Mouse (Mus musculus): ENCODE measurements at regions not wholly inside any gene's neighbourhood (a gene's known extent, or its start where the extent isn't known, plus 50 kb on each side); places are given as distances from the start of the nearest gene placed in this dataset.
A peak's percentile ranks its signal among the peaks of the same experiment; 100 is the strongest.

DNA sequence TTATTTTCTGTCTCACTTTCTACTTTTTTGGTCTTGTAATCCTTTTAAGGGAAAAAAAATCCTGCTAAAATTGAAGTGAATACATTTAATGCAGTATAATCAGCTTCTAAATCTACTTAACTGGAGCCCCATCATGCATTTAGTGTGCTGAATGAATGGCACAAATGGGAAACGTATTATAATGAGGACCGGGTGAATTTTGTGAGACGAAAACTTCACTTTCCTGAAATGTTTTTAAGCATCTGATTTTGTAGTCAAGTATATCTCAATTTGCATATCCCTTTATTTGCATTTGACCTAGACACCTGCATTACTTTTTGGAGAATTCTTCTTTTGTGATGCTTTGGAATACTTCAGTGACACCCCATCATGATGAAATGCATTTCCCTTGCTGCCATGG is 889.1 kb downstream of the Epha4 start:
- peaks cover 6% of the 10 kb centered on the region; the same call in 1 of the 2 replicates for H3K4me1 ChIP-seq
- no peak overlapping the region for H3K4me3 ChIP-seq
- no peaks in the 10 kb centered on the region for H3K27me3 ChIP-seq (ENCODE audit: insufficient read depth, poor library complexity, severe bottlenecking)
- WGBS = 88% methylated on average over 3 of the region's 3 CpGs
- H3K9me3 ChIP-seq = no peaks in the 10 kb centered on the region
- no peak for DNase-seq (ENCODE audit: low spot score)
- H3K27ac ChIP-seq = no peak overlapping the region
- H3K36me3 ChIP-seq = no peaks in the 10 kb centered on the region

DNA sequence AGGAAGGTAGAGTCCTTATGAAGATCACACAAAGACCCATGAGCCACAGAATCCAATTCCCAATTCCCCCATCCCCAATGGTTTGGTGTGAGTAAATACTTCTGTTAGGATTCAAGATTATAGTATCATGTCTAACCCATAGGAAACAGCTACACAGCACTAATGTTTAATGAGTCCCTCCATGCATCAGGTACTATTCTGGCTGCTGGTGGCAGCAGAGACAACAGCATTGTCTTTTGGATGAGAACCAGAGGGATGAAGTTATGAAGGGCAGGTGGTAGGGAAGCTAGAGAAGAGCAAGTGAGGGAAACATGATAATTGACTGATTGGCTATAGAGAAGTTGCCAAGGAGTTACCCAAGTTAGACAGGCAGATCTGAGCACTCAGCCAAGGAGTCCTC is 885.0 kb downstream of the Epha4 start:
- no peak for DNase-seq (ENCODE audit: low spot score)
- Histone ChIP-seq H3K4me3 (no peak overlapping the region), H3K36me3 (no peaks in the 10 kb centered on the region), H3K4me1 (peaks cover 6% of the 10 kb centered on the region; the same call in 1 of the 2 replicates), H3K27ac (no peak overlapping the region), H3K27me3 (ENCODE audit: insufficient read depth, poor library complexity, severe bottlenecking) (no peaks in the 10 kb centered on the region), H3K9me3 (no peaks in the 10 kb centered on the region)

DNA sequence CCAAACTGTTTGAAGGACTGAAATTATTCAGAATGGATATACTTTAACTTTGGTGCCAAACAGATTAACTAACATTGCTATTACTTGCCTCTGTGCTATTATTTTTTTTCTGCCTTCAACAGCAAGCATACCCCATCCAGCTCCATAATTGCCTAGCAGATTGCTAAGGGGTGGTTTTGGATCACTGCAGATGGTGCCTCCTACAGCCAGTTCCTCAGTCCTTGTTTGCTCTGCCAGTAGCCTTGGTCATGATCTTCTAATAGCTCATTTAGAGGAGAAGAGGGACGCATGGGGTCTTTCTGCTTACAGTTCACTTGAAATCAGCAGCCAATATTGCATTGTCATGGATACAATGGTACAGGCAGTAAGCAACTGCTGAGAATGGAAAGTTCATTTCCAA is 880.8 kb downstream of the Epha4 start:
- H3K9me3 ChIP-seq = no peaks in the 10 kb centered on the region
- H3K4me3 ChIP-seq = no peak overlapping the region
- H3K27me3 ChIP-seq (ENCODE audit: insufficient read depth, poor library complexity, severe bottlenecking) = 0 out of 2 replicates have a peak, but pooled peaks cover 5% of the 10 kb centered on the region
- no peaks in the 10 kb centered on the region for H3K4me1 ChIP-seq
- DNase-seq (ENCODE audit: low spot score) = no peak
- no peak overlapping the region for H3K27ac ChIP-seq
- 81% methylated on average over 1 of the region's 1 CpGs for WGBS
- no peaks in the 10 kb centered on the region for H3K36me3 ChIP-seq

DNA sequence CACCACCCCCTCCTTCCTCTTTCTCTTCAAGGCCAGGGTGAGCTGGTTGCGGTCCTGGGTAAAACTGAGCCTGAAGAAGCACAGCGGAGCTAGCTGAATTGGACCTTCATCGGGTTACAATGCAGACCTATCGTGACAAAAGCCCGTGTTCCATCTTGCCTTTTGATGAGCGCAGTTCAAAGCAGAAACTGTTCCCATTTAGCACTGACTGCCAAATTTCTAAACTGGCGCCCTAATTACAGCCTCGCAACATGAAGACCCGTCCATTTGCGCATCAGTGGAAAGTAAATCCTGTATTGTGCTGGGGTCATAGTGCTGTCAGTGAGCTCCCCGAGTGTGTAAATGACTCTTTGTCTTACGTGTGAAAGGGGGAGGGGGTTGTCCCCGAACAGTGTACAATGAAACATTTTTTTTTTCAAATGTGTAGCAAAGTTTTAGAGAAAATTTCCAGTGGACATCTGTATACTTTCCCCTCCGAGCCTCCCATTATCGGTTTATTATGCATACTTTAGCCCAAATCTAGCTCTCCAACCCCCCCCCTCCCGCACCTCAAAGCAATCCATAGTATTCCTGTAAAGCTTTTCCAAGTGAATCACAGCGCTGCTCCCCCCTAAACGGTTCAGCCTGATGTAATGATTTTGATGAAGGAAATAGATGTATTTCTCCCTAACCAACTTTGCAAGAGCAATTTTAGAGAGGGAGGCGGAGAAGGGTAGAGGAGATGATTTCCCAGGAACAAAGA is 877.4 kb downstream of the Epha4 start:
- H3K9me3 ChIP-seq = no peaks in the 10 kb centered on the region
- H3K4me1 ChIP-seq = no peaks in the 10 kb centered on the region
- H3K4me3 ChIP-seq = no peak overlapping the region
- H3K27me3 ChIP-seq (ENCODE audit: insufficient read depth, poor library complexity, severe bottlenecking) = 0 out of 2 replicates have a peak, but pooled peaks cover 13% of the 10 kb centered on the region
- H3K27ac ChIP-seq = no peak overlapping the region
- 85% methylated on average over 19 of the region's 19 CpGs for whole genome bisulfite sequencing
- no peak for DNase-seq (ENCODE audit: low spot score)
- H3K36me3 ChIP-seq = no peaks in the 10 kb centered on the region

DNA sequence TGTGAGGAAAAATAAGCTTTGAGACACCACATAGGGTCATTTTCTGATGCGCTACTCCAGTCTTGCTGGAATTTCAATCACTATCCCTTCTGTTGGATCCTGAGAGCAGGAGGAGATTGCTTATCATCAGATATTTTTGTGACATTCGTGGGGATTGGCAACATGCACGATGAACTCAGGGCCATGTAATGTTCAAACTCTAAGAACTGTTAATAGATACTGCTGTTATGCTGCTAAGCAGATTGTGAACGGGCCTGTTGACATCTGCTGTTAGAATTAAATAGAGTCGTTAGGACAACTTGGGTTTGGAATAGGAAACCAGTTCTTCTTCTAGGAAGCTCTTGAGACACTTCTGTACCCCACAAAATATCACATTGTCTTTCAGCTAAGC is 876.9 kb downstream of the Epha4 start:
- no peak for DNase-seq (ENCODE audit: low spot score)
- no peaks in the 10 kb centered on the region for H3K4me1 ChIP-seq
- no peak overlapping the region for H3K27ac ChIP-seq
- H3K27me3 ChIP-seq (ENCODE audit: insufficient read depth, poor library complexity, severe bottlenecking) = 0 out of 2 replicates have a peak, but pooled peaks cover 18% of the 10 kb centered on the region
- no peaks in the 10 kb centered on the region for H3K9me3 ChIP-seq
- H3K36me3 ChIP-seq = no peaks in the 10 kb centered on the region
- no peak overlapping the region for H3K4me3 ChIP-seq
- 56% methylated on average over 5 of the region's 5 CpGs for WGBS

DNA sequence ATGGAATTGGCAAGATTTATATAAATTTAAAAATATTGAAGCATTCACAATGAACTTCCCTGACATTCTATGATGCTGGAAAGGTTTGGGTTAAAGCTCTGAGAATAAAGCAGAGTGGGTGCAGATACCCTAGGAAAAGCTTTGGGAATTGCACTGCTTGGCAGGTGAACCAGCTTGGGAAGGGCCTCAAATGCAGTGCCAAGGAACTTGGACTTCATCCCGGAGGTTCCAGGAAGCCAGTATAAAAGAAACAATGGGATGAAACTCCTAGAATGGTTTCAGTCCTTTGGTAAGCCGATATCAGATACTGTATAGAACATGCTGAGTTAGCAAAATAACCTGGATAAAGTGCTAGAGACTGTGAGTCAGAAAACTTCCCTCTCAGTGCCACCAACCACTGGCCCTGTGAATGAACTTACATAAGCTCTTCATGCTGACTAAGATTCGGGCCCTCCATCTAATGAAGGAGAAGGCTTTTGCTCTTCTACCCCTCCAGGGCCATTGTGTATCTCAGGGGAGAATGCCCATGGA is 873.6 kb downstream of the Epha4 start:
- no peaks in the 10 kb centered on the region for H3K9me3 ChIP-seq
- H3K4me3 ChIP-seq = no peak overlapping the region
- no peaks in the 10 kb centered on the region for H3K36me3 ChIP-seq
- 0 out of 2 replicates have a peak, but pooled peaks cover 18% of the 10 kb centered on the region for H3K27me3 ChIP-seq (ENCODE audit: insufficient read depth, poor library complexity, severe bottlenecking)
- no peak overlapping the region for H3K27ac ChIP-seq
- DNase-seq (ENCODE audit: low spot score) = no peak
- 81% methylated on average over 3 of the region's 3 CpGs for WGBS
- H3K4me1 ChIP-seq = no peaks in the 10 kb centered on the region

DNA sequence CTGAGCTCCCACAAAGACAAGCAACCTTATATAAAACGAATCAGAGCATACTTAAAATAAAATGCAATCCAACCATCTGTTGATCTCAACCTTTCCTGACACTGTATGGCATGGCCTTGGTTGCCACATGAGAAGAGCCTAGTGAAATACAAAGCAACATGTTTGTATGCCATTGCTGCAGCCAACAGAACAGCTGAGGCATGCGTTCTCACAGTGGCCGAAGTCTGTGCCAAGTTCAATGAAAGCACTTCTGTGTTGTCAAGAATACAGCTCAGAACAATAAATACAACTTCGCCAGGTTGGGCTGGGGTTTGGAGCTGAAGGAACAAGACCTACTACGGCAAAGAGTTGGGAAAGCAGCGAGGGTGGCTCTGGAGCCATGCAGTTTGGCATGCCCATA is 872.2 kb downstream of the Epha4 start:
- no peak overlapping the region for H3K27ac ChIP-seq
- no peak overlapping the region for H3K4me3 ChIP-seq
- DNase-seq (ENCODE audit: low spot score) = no peak
- H3K4me1 ChIP-seq = no peaks in the 10 kb centered on the region
- no peaks in the 10 kb centered on the region for H3K36me3 ChIP-seq
- 82% methylated on average over 6 of the region's 6 CpGs for WGBS
- 0 out of 2 replicates have a peak, but pooled peaks cover 18% of the 10 kb centered on the region for H3K27me3 ChIP-seq (ENCODE audit: insufficient read depth, poor library complexity, severe bottlenecking)
- H3K9me3 ChIP-seq = no peaks in the 10 kb centered on the region

DNA sequence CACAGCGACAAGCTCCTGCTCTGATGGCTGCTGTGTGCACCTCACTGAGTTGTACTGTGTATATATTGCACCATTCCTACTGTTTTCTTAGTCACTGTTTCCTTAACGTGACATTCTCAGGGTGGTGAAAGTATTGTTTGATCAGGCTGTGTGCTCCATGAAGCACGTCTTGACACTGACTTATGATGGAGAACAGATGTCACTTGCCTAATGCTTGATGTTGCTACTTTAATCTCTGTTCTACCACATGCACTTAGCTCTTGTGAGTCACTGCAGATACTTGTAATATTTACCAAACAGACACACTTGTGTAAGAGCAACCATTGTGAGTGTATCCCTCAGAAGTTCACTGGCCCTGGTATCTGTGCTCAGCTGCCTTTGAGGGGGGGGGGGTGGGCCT is 870.0 kb downstream of the Epha4 start:
- no peak for DNase-seq (ENCODE audit: low spot score)
- H3K4me3 ChIP-seq = no peak overlapping the region
- no peaks in the 10 kb centered on the region for H3K36me3 ChIP-seq
- H3K9me3 ChIP-seq = no peaks in the 10 kb centered on the region
- no peak overlapping the region for H3K27ac ChIP-seq
- H3K4me1 ChIP-seq = no peaks in the 10 kb centered on the region
- peaks cover 14% of the 10 kb centered on the region for H3K27me3 ChIP-seq (ENCODE audit: insufficient read depth, poor library complexity, severe bottlenecking)
- 46% methylated on average over 3 of the region's 3 CpGs for WGBS

DNA sequence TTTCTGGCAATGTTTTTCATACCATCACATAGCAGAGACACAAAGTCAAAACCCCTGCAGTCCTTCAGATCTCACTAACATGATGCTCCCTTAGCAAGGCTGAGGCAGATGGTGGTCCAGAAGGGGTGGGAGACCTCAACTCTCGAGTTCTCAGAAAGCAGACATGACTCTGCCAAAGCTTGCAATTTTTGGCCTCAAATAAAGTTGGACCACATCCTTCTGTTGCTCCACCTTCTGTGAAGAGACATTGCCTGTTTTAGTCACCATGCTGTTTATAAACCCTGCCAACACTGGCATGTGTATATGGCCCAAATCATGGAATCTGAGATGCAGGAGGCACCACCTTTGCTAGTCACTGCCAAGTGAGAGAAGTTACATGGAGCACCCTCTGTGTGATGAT is 860.1 kb downstream of the Epha4 start:
- H3K9me3 ChIP-seq = no peaks in the 10 kb centered on the region
- H3K4me1 ChIP-seq = no peaks in the 10 kb centered on the region
- DNase-seq (ENCODE audit: low spot score) = no peak
- peaks cover 4% of the 10 kb centered on the region for H3K27me3 ChIP-seq (ENCODE audit: insufficient read depth, poor library complexity, severe bottlenecking)
- H3K4me3 ChIP-seq = no peak overlapping the region
- no peak overlapping the region for H3K27ac ChIP-seq
- H3K36me3 ChIP-seq = no peaks in the 10 kb centered on the region
- WGBS = 79% methylated on average over 1 of the region's 1 CpGs

DNA sequence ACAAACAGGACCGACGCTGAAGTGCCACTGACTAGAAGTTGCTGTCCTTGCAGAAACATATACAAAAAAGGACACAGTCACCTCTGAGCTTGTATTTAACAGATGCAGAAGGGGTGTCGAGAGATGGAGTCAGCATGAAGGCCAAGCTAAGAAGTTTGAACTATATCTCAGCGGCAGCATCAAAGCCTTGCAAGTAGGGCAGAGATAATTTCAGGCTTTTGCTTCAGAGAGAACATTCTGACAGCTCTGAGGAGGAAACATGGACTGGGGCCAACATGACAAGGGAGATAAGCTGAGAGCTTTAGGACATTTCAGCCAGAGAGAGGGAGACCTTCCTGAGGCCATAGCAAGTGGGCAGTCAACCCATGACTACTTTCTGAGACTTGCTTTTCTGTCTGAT is 856.7 kb downstream of the Epha4 start:
- Histone ChIP-seq H3K4me1 (no peaks in the 10 kb centered on the region), H3K4me3 (no peak overlapping the region), H3K27ac (no peak overlapping the region), H3K9me3 (no peaks in the 10 kb centered on the region), H3K27me3 (ENCODE audit: insufficient read depth, poor library complexity, severe bottlenecking) (no peaks in the 10 kb centered on the region), H3K36me3 (no peaks in the 10 kb centered on the region)
- DNase-seq (ENCODE audit: low spot score) = peak; percentile 88
- WGBS = 22% methylated on average over 4 of the region's 4 CpGs

DNA sequence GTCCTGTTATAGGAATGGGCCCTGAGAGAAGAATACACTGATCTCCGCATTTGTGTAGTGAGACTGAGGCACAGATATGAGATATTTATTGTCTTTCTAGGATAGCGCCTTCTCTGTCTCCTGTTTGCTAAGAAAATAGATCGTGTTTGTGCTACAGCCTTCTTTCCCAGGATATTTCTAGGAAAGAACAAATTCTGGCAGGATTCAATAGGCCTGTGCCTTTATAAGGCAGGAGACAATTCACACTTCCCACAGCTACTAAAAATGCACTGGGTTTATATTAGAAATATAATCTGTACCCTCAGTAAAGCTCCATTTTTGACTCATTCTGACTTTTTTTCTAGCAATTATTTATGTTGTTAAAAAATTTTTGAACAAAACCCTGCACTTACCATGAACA is 854.7 kb downstream of the Epha4 start:
- no peak for DNase-seq (ENCODE audit: low spot score)

DNA sequence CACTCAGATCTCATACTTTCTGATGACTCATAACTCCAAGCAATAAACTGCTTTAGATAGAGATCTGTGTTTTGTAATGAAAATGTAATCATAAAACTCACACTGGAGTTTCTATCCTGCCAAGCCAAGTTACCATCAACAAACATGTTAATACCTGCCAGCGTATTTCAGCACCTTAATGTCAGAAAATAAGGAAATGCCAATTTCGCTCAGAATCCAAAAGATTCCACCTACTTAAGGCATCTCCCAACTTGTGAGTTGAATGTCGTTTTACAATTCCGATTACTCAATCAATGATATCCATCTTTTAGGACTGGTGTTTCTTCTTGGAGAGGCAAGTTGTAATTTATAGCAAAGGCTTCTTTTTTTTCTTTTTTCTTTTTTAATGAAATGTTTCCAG is 850.5 kb downstream of the Epha4 start:
- H3K4me3 ChIP-seq = no peak overlapping the region
- no peaks in the 10 kb centered on the region for H3K9me3 ChIP-seq
- H3K36me3 ChIP-seq = no peaks in the 10 kb centered on the region
- H3K27ac ChIP-seq = no peak overlapping the region
- no peaks in the 10 kb centered on the region for H3K4me1 ChIP-seq
- H3K27me3 ChIP-seq (ENCODE audit: insufficient read depth, poor library complexity, severe bottlenecking) = no peaks in the 10 kb centered on the region
- 91% methylated on average over 4 of the region's 4 CpGs for WGBS
- no peak for DNase-seq (ENCODE audit: low spot score)

More for the DNA sequence above, 854.7 kb downstream of the Epha4 start:
- no peak overlapping the region for H3K27ac ChIP-seq
- H3K4me1 ChIP-seq = no peaks in the 10 kb centered on the region
- no peaks in the 10 kb centered on the region for H3K36me3 ChIP-seq
- no peaks in the 10 kb centered on the region for H3K27me3 ChIP-seq (ENCODE audit: insufficient read depth, poor library complexity, severe bottlenecking)
- H3K9me3 ChIP-seq = no peaks in the 10 kb centered on the region
- H3K4me3 ChIP-seq = no peak overlapping the region
- 83% methylated on average over 3 of the region's 3 CpGs for WGBS

DNA sequence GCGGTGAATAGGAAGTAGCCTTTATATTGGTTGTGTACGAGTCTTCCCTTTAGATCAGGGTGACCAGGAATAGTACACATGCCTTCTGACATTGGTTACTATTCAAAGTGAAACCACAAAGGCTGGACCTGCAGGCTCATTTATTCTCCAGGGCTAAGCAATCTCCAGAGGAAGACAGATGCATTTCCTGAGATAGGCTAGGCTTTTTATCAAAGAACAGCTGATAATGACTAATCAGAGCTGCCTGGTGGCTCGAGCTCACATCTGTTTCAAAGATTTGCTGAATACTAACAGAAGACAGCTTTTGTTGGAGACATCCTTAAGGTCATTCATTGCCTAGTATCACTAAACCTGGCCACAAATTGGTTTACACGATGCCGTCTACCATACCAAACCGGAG is 838.1 kb downstream of the Epha4 start:
- Histone ChIP-seq H3K9me3 (no peaks in the 10 kb centered on the region), H3K27me3 (ENCODE audit: insufficient read depth, poor library complexity, severe bottlenecking) (no peaks in the 10 kb centered on the region)
- WGBS = 37% methylated on average over 6 of the region's 6 CpGs

DNA sequence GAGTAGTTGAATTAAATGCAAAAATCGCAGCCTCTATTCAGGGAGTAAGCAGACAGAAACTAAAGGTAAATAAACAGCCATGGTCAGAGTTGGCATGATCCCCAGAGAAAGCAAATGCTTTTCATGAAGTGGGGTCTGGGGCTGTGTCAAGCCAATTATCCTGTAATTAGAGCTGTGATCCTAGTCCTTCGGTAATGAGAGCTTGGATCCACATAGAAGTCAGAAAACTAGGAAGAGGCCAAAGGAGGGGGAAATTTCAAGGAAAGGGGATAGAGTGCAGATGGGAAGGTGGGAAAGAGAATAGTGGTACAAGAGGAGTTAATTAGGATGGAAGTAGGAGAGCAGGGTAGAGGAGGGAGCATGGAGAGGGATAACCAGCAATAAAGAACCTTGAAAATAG is 809.3 kb downstream of the Epha4 start:
- no peaks in the 10 kb centered on the region for H3K4me1 ChIP-seq
- H3K27ac ChIP-seq = no peak overlapping the region
- no peak for DNase-seq (ENCODE audit: low spot score)
- WGBS = 68% methylated on average over 2 of the region's 2 CpGs
- no peaks in the 10 kb centered on the region for H3K36me3 ChIP-seq
- no peak overlapping the region for H3K4me3 ChIP-seq
- H3K9me3 ChIP-seq = no peaks in the 10 kb centered on the region
- H3K27me3 ChIP-seq (ENCODE audit: insufficient read depth, poor library complexity, severe bottlenecking) = no peaks in the 10 kb centered on the region

More for the DNA sequence above, 838.1 kb downstream of the Epha4 start:
- peaks cover 3% of the 10 kb centered on the region; the same call in 1 of the 2 replicates for H3K4me1 ChIP-seq
- no peak for DNase-seq (ENCODE audit: low spot score)
- no peak overlapping the region for H3K4me3 ChIP-seq
- H3K36me3 ChIP-seq = 0 out of 2 replicates have a peak, but pooled peaks cover 2% of the 10 kb centered on the region
- H3K27ac ChIP-seq = no peak overlapping the region
